Mouse (Mus musculus) embryo, embryonic 9.5 days (tissue): ENCODE data around the gene Ranbp2.
"Not testable (repeated sequence)": the region's sequence is repeated elsewhere in the genome, so short reads cannot be mapped to it uniquely, and the experiment has no call there.

Experiments used
- DNase-seq: peaks from one replicate; pipeline ENCODE4 v3.0.0-alpha.2; 2017; ENCODE audit errors: extremely low spot score

The Ranbp2 gene

DNA sequence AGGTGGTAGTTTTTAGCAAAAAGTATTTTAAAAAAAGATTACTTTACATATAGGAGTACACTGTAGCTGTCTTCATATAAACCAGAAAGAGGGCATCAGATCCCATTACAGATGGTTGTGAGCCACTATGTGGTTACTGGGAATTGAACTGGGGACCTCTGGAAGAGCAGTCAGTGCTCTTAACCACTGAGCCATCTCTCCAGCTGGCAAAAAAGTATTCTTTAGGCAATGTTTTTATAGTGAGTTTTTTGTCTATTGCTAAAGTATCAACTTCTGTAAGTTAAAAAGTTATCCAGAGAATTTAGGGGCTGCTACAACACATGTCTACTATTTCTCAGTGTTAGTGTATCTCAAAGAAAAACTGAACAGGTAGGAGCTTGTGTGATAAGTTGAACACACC is 50.0 kb downstream of the Ranbp2 start:
- no peak for DNase-seq

DNA sequence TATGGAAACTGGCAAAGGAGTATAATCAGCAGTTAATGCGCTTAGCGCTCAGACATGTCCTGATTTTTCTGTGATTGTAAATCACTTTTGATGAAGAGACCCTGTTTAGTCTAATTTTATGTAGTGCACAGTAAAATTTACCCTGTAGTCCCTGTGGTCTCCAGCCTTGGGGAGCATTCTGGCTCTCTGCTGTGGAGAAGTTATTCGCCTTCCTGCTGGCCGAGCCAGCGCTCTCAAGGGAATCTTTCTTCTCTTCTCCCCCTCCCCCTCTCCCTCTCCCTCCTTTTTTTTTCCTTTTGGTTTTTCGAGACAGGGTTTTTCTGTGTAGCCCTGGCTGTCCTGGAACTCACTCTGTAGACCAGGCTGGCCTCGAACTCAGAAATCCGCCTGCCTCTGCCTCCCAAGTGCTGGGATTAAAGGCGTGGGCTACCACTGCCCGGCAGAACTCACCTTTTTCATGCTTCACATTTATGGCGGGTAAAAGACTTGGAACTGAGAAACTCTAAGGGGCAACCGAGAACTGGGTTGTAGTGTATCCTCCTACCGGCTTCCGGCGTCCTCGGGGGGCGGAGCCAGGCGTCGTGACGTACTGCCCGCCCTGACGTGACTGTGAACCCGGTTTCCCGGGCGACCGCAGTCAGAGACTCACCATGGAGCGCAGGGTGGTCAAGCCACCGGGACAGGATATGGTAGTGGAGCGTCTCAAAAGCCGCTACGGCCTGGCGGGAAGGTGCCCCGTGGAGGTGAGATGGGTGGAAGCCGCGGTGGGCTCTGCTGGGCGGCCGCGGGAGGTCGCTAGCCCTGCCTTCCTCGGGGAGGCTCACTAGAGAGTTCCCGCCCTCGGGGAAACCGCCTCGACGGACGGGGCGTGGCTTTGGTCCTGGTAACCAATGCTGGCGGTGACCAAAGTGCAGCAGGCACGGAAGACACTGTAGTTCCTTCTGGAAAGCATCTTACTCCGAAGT is 50.9 kb downstream of the Ranbp2 start, which contains the start of gene Ccdc138:
Gene Ccdc138, plus strand, starts transcription at position 629 of the 965 bp plus-strand sequence.
- peak; percentile 94 for DNase-seq

DNA sequence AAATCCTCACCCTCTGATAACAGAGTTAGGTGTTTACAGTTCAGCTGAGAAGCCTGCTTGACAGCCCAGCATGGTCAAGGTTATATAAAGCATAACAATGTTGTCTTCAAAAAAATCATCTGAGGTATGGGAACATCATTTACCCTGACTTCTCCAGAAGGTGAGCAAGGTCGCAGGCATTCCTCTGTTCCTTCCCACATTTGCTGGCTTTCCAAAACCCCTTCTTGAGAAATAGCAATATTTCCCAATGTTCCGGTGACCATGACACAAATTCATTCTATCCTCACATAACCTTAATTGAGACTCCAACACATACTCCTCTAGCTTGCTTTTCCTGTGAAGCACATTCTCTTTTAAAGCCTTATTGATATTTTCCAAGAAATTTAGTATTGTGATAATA is 51.8 kb downstream of the Ranbp2 start:
- no peak for DNase-seq

DNA sequence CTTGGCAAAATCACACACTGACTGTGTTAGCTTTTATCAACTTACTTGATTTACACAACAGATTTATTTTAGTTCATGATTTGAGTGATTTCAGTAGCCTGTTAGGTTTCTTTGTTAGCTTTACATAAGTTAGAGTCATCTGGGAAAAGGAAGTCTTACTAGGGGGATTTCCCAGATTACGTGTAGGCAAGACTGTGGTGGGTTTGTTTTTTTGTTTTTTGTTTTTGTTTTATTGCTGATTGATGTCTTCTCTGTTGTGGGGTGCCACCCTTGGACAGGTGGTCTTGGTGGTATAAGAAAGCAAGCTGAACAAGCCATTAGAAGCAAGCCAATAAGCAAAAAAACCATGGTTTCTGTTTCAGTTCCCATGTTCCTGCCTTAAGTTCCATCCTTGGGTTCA is 82.6 kb downstream of the Ranbp2 start:
- no peak for DNase-seq

DNA sequence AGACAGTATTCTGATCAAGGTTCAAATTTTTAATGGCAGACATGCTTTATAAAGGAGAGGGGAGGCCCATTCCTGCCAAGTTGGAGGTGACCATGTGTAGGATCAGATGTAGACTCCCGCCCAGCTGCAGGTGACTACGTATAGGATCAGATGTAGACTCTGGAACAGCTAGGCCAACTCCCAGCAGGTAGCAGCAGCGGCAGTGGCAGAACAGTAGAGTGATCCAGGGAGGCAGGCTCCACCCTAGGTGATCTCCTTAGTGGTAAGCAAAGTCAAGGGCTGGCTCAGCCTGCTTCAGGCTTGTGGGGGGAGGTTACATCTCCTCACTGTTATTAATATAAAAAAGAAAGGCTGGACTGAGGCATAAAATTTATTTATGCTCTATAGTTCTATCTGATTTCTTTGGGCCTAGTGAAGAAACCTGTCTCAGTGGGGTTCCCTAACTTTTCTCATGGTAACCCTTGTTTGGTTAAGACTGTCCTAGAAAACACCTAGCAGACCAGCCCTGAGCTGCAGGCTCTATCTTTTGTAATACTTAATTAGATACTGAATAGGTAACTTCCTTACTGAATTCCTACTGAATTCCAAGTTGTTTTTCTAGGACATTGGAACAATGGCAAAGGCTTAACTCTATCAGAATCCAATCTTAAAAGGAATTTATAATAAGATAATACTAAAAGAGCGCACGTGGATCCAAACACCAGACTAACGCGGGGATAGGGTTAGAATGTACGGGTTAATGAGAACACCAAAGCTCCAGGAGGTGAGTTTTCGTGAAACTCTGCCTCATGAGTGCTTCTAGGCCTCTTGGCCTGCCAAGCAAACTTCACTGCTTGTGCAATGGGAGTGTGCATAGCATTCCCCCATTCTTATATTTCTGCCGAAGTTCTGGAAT is 84.4 kb downstream of the Ranbp2 start:
- DNase-seq = no peak

DNA sequence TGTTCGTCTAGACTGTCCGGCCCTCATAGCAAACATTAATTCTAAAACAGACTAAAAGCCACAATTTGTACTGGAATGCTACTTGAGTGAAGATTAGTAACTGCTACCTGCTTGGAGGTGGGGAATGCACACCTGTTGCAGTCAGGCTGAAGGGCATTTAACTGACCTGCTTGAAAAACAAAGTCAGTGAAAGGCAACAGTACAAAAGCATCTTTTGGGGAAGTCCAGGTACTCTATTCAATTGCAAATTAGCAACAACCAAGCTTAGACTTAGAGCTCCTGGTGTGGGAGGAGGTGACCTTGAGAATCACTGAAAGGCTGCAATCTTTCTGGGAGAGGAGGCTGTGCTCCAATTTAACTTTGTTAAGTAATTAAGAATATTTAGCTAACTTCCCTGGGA is 85.5 kb downstream of the Ranbp2 start:
- DNase-seq = no peak

DNA sequence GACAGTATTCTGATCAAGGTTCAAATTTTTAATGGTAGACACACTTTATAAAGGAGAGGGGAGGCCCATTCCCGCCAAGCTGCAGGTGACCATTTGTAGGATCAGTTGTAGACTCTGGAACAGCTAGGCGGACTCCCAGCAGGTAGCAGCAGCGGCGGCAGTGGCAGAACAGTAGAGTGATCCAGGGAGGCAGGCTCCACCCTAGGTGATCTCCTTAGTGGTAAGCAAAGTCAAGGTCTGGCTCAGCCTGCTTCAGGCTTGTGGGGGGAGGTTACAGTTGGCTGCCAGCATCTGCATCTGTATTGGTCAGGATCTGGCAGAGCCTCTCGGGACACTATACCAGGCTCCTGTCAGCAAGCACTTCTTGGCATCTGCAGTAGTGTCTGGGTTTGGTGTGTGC is 89.6 kb downstream of the Ranbp2 start:
- DNase-seq = not testable (repeated sequence)

DNA sequence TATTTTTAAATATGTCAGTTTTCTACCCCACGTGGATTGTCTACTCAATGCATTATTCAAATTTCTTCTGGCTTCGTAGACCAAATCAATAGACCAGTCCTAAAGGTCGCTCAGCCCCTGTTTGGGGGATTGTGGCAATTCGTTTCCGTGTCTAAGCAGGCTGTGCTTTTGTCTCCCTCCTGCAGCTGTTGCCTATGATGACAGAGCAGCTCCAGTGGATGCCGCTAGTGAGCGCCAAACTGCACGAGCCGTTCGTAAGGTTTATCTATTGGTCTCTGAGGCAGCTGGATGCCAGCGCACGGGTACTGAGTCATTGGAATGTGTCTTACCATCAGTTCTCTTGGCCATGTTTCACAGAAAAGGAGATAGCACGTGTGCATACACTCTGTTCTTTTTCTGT is 93.9 kb downstream of the Ranbp2 start:
- no peak for DNase-seq
